Mouse (Mus musculus) lung, postnatal 0 days (tissue): Measurements from ENCODE around the gene Pxmp4. TPM values are rescaled to one million over a fixed set of nuclear protein-coding genes. Genes with fewer than 3 reads are reported as not detected.

Experiments used
- ATAC-seq: fragments of 200-750 bp; cut with Nextera tagmentation; 2 replicates; pipeline ENCODE4 v1.8.0; 2017; ENCODE audit warnings: moderate library complexity
- DNase-seq: peaks from one replicate; pipeline ENCODE4 v3.0.0-alpha.2; 2016; ENCODE audit warnings: low spot score
- H3K27ac ChIP-seq: fragments of 300-500 bp; sonication (generic); 2 replicates; pipeline ENCODE4 v1.5.1; 2014; ENCODE audit warnings: antibody characterized with exemption, mild to moderate bottlenecking, low read length, mixed read lengths
- H3K27me3 ChIP-seq: fragments of 300-500 bp; sonication (generic); replicated peaks from 2 replicates; pipeline ENCODE4 v1.6.1; 2014; ENCODE audit warnings: low read length, mixed read lengths; ENCODE audit not compliant: insufficient read depth
- H3K36me3 ChIP-seq: fragments of 300-500 bp; sonication (generic); 2 replicates; pipeline ENCODE4 v1.6.1; 2014; ENCODE audit warnings: low read length, mixed read lengths; ENCODE audit not compliant: insufficient read depth
- H3K4me1 ChIP-seq: fragments of 300-500 bp; sonication (generic); 2 replicates; pipeline ENCODE4 v1.6.1; 2014; ENCODE audit warnings: antibody characterized with exemption, low read depth, low read length, mixed read lengths; ENCODE audit not compliant: insufficient read depth
- H3K4me2 ChIP-seq: fragments of 300-500 bp; sonication (generic); replicated peaks from 2 replicates; pipeline ENCODE4 v1.6.1; 2014; ENCODE audit warnings: low read depth, mild to moderate bottlenecking, low read length, moderate library complexity, mixed read lengths
- H3K4me3 ChIP-seq: fragments of 300-500 bp; sonication (generic); 2 replicates; pipeline ENCODE4 v1.5.1; 2014; ENCODE audit warnings: low read depth, low read length
- H3K9ac ChIP-seq: fragments of 300-500 bp; sonication (generic); replicated peaks from 2 replicates; pipeline ENCODE4 v1.6.1; 2014; ENCODE audit warnings: low read depth, mild to moderate bottlenecking
- H3K9me3 ChIP-seq: fragments of 300-500 bp; sonication (generic); 2 replicates; pipeline ENCODE4 v1.6.1; 2016; ENCODE audit warnings: low read length, mixed read lengths
- CTCF ChIP-seq: IDR thresholded peaks from 2 replicates; pipeline ENCODE4 v1.5.1; 2016; ENCODE audit warnings: antibody characterized with exemption, mild to moderate bottlenecking
- EP300 ChIP-seq: IDR thresholded peaks from 2 replicates; pipeline ENCODE4 v1.6.1; 2016; ENCODE audit warnings: antibody characterized with exemption, mild to moderate bottlenecking, control low read depth
- WGBS: fragments of 180-500 bp; shearing (Covaris S2); extraction: QIAGEN DNeasy Blood & Tissue Kit; methylation state at CpG from one replicate; pipeline ENCODE4 v1.1.7; 2014; 5-methylcytosine and 5-hydroxymethylcytosine counted together
- polyA plus RNA-seq: library from polyadenylated mRNA; unstranded; fragments of >200 nt; fragmentation: Nextera tagmentation; extraction: Ambion mirVana; gene quantifications from 2 replicates; pipeline ENCODE4 v1.2.1, GENCODE M21; 2015

Pxmp4 gene
- polyA plus RNA-seq, 1 experiment from 2014 or later: 29.0 TPM

- no peak for TF ChIP-seq EP300
- TF ChIP-seq CTCF: no peak
- no peak overlapping the region for H3K4me2 ChIP-seq
- no peak overlapping the region for H3K9ac ChIP-seq
- ATAC-seq (no peak), DNase-seq (no peak)
- no peak overlapping the region for H3K4me3 ChIP-seq
- WGBS: 82% methylated on average over 5 of the region's 5 CpGs
- H3K27ac ChIP-seq: no peak overlapping the region
- no peaks in the 10 kb centered on the region for H3K27me3 ChIP-seq
- no peaks in the 10 kb centered on the region for H3K9me3 ChIP-seq
- H3K36me3 ChIP-seq: peaks cover 8% of the 10 kb centered on the region; the same call in 1 of the 2 replicates
- H3K4me1 ChIP-seq: no peaks in the 10 kb centered on the region
These were observed 29.7 kb upstream of the Pxmp4 start for GRCm38 (mm10) chr2:154633039-154633742.

DNA sequence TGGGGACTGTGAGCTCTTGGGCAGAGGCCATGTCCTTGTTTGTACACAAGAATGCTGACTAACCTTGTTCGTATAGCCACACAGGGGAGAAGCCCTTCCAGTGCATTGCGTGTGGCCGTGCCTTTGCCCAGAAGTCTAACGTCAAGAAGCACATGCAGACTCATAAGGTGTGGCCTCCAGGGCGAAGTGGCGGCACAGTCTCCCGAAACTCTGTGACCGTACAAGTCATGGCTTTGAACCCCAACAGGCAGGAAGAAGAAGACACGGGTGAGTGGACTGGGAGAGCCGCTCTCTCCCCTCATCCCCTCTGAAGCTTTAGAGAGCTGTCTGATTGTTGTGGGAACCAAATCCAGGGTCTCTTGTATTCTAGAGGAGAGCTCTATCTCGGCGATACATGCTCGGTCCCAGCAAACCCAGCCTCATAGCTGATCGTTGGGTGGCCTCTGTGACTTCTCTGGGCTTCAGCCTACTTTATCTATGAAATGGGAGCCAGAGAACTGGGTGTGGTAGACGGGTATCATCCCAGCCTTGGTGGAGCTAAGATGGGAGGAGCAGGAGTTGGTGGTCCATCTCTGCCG lies 28.8 kb upstream of the Pxmp4 start:
- 89% methylated on average over 16 of the region's 16 CpGs for WGBS
- ATAC-seq: no peak; the same call in 1 of the 2 replicates
- Histone ChIP-seq H3K9ac (no peak overlapping the region), H3K36me3 (0 out of 2 replicates have a peak, but pooled peaks cover 4% of the 10 kb centered on the region), H3K9me3 (no peaks in the 10 kb centered on the region), H3K4me3 (no peak overlapping the region), H3K4me2 (no peak overlapping the region), H3K27ac (no peak overlapping the region), H3K4me1 (no peaks in the 10 kb centered on the region), H3K27me3 (no peaks in the 10 kb centered on the region)
- no peak for TF ChIP-seq CTCF
- TF ChIP-seq EP300: no peak
- DNase-seq: no peak

DNA sequence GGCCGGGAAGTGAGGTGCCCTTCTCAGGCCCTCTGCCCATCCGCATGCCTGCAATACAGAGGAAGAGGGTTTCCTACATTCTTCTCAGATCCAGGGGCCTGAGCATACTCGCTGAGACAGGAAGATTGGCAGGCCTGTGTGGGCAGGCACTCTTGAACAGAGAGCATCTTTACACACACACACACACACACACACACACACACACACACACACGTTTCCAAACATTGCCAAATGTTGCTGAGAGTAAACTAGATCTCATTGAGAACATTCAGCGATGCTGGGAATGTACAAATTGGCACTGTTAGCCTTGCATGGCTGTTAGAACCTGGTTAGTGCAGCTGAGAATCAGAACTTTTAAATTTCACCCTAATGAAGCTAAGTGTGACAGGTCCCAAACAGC lies 27.0 kb upstream of the Pxmp4 start:
- Histone ChIP-seq H3K27ac (no peak overlapping the region), H3K27me3 (no peaks in the 10 kb centered on the region), H3K9ac (no peak overlapping the region), H3K4me2 (no peak overlapping the region), H3K4me1 (no peaks in the 10 kb centered on the region), H3K36me3 (0 out of 2 replicates have a peak, but pooled peaks cover 4% of the 10 kb centered on the region), H3K9me3 (no peaks in the 10 kb centered on the region), H3K4me3 (no peak overlapping the region)
- TF ChIP-seq EP300 (no peak), CTCF (no peak)
- no peak for ATAC-seq
- WGBS: 76% methylated on average over 5 of the region's 5 CpGs
- DNase-seq: no peak

DNA sequence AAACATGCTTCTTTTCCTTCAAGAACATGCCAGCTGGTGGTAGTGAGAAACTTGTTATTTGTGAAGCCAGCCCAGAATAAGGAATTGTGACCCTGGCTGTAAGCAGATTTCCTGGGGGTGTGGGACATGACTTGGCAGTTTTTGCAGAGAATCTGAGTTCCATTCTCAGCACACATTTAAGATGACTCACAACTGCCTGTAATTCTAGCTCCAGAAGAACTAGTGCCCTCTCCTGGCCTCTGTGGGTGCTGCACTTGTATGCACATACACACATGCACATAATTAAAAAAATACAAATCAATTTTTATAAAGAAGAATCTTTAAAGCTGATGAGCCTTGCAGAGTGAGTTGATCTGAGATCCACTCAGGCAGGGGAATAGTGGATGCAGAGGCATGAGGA lies 20.6 kb upstream of the Pxmp4 start:
- no peak overlapping the region for H3K4me2 ChIP-seq
- TF ChIP-seq EP300 (no peak), CTCF (no peak; the same call in 1 of the 2 replicates)
- no peak overlapping the region for H3K4me3 ChIP-seq
- no peaks in the 10 kb centered on the region for H3K27me3 ChIP-seq
- no peaks in the 10 kb centered on the region for H3K9me3 ChIP-seq
- no peaks in the 10 kb centered on the region for H3K4me1 ChIP-seq
- peaks cover 9% of the 10 kb centered on the region; the same call in 1 of the 2 replicates for H3K36me3 ChIP-seq
- DNase-seq (no peak), ATAC-seq (no peak)
- H3K27ac ChIP-seq: no peak overlapping the region
- H3K9ac ChIP-seq: no peak overlapping the region

GRCm38 (mm10) chr2:154621684-154622083 lies 18.2 kb upstream of the Pxmp4 start:
- WGBS: 57% methylated on average over 5 of the region's 5 CpGs
- no peak for DNase-seq
- Histone ChIP-seq H3K9me3 (no peaks in the 10 kb centered on the region), H3K27ac (no peak overlapping the region), H3K4me3 (no peak overlapping the region), H3K9ac (no peak overlapping the region), H3K36me3 (peaks cover 9% of the 10 kb centered on the region; the same call in 1 of the 2 replicates), H3K4me2 (no peak overlapping the region), H3K27me3 (no peaks in the 10 kb centered on the region), H3K4me1 (no peaks in the 10 kb centered on the region)
- peak; percentile 12; the same call in 1 of the 2 replicates for TF ChIP-seq CTCF
- no peak for TF ChIP-seq EP300
- no peak for ATAC-seq

DNA sequence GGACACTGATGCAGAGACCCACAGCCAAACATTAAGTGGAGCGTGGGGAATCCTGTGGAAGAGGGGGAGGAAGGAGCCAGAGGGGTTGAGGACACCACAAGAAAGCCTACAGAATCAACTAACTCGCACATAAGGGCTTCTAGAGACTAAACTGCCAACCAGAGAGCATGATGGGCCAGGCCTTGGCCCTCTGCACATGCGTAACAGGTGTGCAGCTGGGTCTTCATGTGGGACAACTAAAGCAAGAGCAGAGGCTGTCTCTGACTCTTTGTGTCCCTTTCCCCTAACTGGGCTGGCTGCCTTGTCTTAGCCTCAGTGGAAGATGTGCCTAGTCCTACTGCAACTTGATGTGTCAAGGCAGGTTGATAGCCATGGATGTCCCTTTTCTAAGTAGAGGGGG lies 13.6 kb upstream of the Pxmp4 start:
- Histone ChIP-seq H3K27ac (no peak overlapping the region), H3K27me3 (no peaks in the 10 kb centered on the region), H3K36me3 (no peaks in the 10 kb centered on the region), H3K4me2 (no peak overlapping the region), H3K9me3 (no peaks in the 10 kb centered on the region), H3K4me1 (no peaks in the 10 kb centered on the region), H3K9ac (no peak overlapping the region), H3K4me3 (no peak overlapping the region)
- TF ChIP-seq CTCF (no peak), EP300 (no peak)
- DNase-seq: no peak
- WGBS: 93% methylated on average over 3 of the region's 3 CpGs
- no peak for ATAC-seq
